Mouse (Mus musculus) urinary bladder, postnatal 14 days (tissue): ENCODE data around the gene Mafk.
A peak's percentile ranks its signal among the peaks of the same experiment; 100 is the strongest.
"Not testable (repeated sequence)": the region's sequence is repeated elsewhere in the genome, so short reads cannot be mapped to it uniquely, and the experiment has no call there.

Source experiments
- DNase-seq: peaks from one replicate; pipeline ENCODE4 v3.0.0; 2021; ENCODE audit warnings: low spot score

Mafk gene

GRCm38 (mm10) chr5:139791227-139792158 lies at the start of gene Mafk:
Gene Mafk (plus strand): TSS chr5:139791513.
- peak; percentile 98 for DNase-seq

GRCm38 (mm10) chr5:139742640-139743039 lies 48.7 kb upstream of the Mafk start:
- not testable (repeated sequence) for DNase-seq

- DNase-seq, result peak; percentile 78
Measured at GRCm38 (mm10) chr5:139745771-139746170, 45.5 kb upstream of the Mafk start.

GRCm38 (mm10) chr5:139749413-139750125 lies 41.7 kb upstream of the Mafk start:
- no peak for DNase-seq

- DNase-seq, result peak; percentile 61
Measured at GRCm38 (mm10) chr5:139750535-139750934, 40.8 kb upstream of the Mafk start.

- DNase-seq, result peak; percentile 46
Measured at GRCm38 (mm10) chr5:139754753-139755152, 36.6 kb upstream of the Mafk start.

GRCm38 (mm10) chr5:139756135-139756534 lies 35.2 kb upstream of the Mafk start:
- DNase-seq, result no peak

- no peak for DNase-seq
Measured at GRCm38 (mm10) chr5:139756586-139756985, 34.7 kb upstream of the Mafk start.

- no peak for DNase-seq
Measured at GRCm38 (mm10) chr5:139758096-139758495, 33.2 kb upstream of the Mafk start.

GRCm38 (mm10) chr5:139764296-139764695 lies 27.0 kb upstream of the Mafk start:
- DNase-seq, result no peak

GRCm38 (mm10) chr5:139768216-139768615 lies 23.1 kb upstream of the Mafk start:
- no peak for DNase-seq

- DNase-seq, result peak; percentile 97
Measured at GRCm38 (mm10) chr5:139775216-139775926, 15.9 kb upstream of the Mafk start, which contains the start of gene Ints1. Gene Ints1 (minus strand): TSS chr5:139775674.

GRCm38 (mm10) chr5:139776966-139777365 lies 14.3 kb upstream of the Mafk start:
- DNase-seq, result no peak

GRCm38 (mm10) chr5:139781406-139781805 lies 9.9 kb upstream of the Mafk start:
- DNase-seq, result no peak

- no peak for DNase-seq
Measured at GRCm38 (mm10) chr5:139789466-139789865, 1.8 kb upstream of the Mafk start.

GRCm38 (mm10) chr5:139792159-139792775 lies 954 bp downstream of the Mafk start:
- no peak for DNase-seq

- DNase-seq, result no peak
Measured at GRCm38 (mm10) chr5:139792966-139793337, 1.6 kb downstream of the Mafk start.

- DNase-seq, result peak; percentile 66
Measured at GRCm38 (mm10) chr5:139793338-139794089, 2.2 kb downstream of the Mafk start.

GRCm38 (mm10) chr5:139794137-139794536 lies 2.8 kb downstream of the Mafk start:
- DNase-seq, result no peak

GRCm38 (mm10) chr5:139794938-139795337 lies 3.6 kb downstream of the Mafk start:
- peak; percentile 43 for DNase-seq

- peak; percentile 69 for DNase-seq
Measured at GRCm38 (mm10) chr5:139796001-139796620, 4.8 kb downstream of the Mafk start.
